Mouse (Mus musculus) thymus, postnatal 25 days (tissue): ENCODE measurements at regions not wholly inside any gene's neighbourhood (a gene's known extent, or its start where the extent isn't known, plus 50 kb on each side); places are given as distances from the start of the nearest gene placed in this dataset.

Source experiments
- DNase-seq: peaks from one replicate; pipeline ENCODE4 v3.0.0; 2022

DNA sequence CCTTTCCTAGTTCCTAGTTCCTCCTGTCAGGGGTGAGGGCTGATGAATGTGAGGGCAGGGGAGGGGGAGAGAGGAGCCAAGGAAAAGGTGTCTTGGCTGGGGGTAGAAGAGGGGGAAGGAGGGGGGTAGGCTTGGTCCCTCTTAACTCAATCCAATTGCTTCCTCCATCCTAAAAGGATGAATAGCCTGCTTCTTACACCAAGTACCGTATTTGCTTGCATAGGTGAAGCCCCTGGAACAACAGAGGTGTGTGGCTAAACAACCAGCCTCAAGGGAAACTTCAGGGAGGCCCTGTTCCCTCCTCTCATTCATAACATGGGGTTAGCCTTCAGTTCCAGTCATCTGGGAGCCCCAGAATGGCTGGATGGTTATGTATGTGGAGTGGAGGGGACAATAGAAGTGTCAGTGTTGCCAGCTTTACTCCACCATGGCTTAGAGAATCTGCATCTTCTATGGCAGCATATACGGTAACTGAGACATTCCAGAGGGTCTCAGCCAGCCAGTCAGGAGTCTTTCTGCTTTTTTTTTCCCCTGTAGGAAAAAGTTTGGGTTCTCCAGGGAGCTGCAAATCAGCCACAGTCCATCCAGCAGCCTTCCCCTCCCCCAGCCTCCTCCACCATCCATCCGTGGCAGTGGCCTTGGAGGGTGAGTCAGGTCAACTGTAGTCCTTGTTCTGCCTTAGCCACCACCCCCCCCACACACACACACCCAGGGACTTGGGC is 100.2 kb upstream of the Ccnd2 start:
- DNase-seq, result no peak

DNA sequence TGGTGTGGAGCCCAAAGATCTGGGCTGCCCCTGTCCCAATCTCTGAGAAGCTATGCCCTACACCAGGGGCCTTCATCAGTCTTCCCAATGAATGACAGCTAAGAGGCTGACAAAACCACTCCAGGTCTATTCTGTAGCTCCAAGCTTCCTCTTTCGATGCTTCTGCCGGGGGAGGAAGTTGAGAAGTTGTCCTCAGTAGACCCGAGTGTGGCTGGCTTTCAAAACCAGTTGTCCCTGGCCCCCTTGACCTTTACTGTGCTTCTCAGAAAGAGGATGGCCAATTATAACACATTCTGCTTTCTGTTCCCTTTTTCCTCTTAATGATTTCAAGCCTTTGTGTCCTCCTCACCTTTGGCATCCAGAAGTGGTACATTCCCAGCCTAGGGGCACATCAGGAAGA is 101.9 kb upstream of the Ccnd2 start:
- no peak for DNase-seq

DNA sequence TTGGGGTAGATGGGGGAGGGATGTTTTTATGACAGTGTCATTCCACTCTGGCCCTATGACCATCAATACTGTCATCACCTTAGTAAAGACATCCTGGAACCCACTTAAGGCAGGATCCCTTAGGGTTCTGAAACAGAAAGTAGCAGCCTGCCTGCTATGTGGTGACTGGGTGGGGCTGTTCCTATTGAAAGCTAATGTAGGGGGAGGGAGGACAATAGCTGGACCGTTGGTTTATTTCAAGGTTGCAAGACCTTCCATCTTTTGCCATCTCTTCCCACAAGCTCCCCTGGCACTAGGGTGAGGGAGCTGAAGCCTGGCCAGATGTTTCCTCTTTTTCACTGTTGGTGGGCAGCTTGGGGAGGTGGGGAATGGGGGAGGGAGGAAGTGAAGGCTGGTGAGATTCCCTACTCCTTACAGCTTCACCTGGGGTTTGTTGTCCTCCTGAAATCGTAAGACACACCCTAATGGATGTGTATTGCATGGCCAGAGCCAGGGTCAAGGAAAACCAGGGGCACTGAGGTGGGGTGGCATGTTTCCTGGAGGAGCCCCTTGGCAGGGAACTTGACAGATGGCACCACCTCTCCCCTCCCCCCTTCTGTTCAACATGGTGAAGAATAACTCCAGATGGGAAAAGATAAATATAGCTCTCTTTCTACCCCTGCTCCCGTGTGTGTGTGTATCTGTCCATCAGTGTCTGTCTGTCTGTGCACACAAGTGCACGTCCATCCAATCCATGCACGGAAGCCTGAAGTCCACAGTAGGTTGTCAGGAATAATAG is 112.1 kb upstream of the Ccnd2 start:
- DNase-seq, result no peak

DNA sequence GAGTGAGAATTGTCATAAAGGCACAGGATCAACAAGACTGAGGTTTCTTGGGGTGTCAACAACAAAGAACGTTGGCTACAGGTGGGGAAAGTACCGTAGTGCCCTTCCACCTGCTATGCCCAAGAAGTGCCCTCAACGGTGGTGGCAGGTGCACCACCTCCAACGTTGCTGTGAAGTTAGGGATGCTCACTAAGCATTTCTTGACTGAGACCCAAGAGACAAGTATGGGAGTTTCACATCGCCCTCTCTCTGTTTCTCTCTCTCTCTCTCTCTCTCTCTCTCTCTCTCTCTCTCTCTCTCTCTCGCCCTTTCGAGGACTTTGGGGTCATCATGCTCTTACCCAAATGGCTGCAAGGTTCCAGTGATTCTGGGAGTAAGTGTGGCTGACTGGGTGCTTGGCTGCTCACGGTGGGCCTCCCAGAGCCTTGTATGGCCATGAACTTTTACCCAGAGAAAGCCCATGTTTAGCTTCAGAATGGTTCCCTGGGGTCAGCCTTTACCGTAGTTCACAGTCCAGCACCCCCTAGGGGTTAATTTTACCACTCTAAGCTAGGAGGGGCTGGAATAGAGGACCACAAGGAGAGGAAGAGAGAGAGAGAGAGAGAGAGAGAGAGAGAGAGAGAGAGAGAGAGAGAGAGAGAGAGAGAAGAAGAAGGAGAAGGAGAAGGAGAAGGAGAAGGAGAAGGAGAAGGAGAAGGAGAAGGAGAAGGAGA is 113.2 kb upstream of the Ccnd2 start:
- peak; percentile 24 for DNase-seq

DNA sequence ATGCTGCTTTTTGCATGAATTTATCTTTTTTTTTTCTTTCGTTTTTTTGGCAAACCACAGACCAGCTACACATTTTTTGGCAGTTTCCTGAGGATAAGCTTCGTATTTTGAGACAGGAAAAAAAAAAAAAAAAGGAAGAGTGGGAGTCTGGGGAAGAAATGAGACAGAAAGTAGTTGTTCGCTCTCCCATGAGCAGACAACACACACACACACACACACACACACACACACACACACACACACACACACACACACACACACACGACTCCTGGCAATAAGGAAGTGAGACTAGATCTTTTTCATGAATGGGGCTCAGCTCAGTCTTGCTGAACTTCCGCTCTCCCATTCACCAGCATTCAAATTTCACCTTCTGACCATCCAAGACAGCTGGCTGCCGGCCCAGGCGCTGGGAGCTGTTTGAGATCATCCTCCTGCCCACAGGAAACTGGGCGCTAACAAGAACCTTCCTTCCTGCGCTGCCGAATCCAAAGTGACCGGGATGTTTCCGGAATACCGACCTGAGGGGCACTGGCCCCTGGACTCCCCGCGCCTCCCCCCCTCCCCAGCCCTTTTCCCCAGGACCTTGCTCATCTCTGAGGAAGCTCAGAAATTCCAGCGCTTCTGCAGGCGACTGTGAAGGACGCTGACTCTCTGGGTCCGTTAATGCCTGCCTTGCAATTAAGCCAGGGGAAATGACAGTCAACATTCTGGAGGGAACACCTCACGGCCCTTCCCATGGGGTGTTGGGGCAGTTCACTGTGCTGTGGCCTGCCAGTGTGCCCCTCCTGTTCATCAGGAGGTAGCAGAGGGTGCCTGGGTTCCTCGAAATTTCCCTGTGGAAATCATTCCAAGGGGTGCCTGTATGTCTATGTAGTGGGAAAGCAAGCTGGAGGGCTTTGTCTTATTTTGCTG is 114.2 kb upstream of the Ccnd2 start:
- peak; percentile 53 for DNase-seq

DNA sequence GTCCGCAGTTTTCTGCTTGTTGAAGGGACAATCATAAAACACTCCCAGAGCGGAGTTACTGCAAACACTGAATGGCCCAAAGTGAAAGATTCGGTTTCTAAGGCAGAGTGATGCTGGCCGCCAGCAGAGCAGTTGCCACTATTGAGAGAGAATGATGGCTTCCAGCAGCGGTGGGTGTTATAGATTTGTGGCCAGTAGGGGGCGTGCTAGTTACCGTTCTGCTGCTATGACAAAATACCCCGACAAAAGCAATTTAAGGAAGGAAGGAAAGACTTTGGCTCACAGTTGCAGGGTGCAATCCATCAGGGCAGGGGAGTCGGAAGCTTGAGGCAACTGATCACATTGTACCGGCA is 114.8 kb upstream of the Ccnd2 start:
- DNase-seq, result peak; percentile 57

DNA sequence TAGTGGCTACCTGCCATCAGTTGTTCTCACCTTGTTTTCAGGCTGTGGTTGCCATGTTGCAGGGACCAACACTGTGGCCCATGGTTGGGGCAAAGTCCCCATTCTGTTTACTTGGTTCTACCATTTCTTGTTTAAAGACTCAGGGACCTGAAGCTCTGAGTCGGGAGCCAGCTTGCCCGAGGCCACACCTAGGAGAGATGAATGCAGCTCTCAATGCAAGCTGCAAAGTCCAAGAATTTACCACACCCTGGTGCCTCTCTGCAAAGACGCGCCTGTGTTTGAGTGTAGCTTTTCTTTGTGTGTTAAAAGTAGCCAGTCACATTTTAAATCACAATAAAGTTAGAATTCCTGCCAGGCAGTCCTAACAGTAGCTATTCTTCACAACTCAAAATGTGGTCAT is 117.0 kb upstream of the Ccnd2 start:
- no peak for DNase-seq

DNA sequence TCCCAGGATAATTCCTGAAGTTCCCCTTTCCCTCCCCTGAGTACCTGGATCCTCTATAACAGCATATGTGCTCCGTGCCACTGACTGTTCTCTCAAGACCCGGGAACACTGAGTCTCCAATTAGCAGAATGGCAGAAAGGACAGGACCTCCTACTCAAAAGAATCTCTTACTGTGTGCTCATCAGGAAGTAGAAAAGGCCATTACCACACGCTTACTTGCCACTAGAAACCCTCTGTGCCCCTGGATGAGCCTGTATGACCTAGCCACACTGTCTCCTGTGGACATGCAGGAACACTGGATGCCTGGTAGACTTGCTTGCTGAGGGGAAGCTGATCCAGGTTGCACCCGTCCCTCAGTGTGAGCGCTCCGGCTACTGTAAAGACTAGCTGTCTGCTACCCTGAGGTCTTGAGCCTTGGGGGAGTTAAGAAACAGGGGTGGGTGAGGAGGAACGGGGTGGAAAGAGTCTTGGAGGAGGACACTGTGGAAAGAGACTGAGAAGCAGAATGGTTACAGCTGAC is 117.6 kb upstream of the Ccnd2 start:
- no peak for DNase-seq

DNA sequence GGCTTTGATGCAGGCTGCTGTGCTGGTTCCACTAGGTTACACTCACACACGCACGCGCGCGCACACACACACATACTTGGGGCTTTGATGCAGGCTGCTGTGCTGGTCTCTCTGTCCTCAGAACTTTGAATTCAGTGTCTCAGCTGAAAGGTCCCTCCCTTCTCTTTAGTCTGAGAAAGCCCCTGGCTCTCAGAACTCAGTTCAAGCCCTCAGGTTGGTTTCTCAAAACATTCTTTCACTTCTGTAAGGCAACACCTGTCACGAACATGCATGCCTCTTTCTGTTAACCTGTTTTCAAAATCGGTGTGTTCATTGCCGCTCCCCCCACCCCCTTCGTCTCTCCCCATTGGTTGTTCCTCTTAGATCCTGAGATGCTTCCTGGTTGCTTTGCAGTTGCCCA is 118.8 kb upstream of the Ccnd2 start:
- no peak for DNase-seq

DNA sequence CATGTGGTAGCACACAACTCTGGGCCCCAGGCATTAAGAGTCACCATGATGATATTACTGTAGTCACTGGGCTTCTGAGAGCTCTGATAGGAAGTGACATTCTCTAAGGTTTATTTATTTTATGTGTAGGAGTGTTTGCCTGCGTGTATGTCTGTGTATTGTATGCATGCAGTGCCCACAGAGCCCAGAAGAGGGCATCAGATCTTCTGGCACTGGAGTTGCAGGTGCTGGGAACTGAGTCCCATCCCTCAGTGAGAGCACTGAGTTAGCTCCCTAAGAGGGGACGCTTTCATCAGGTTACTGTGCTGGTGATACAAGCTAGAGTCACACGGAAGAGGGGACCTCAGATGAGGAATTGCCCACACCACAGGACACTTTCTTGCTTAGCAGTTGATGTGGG is 119.4 kb upstream of the Ccnd2 start:
- DNase-seq, result no peak

DNA sequence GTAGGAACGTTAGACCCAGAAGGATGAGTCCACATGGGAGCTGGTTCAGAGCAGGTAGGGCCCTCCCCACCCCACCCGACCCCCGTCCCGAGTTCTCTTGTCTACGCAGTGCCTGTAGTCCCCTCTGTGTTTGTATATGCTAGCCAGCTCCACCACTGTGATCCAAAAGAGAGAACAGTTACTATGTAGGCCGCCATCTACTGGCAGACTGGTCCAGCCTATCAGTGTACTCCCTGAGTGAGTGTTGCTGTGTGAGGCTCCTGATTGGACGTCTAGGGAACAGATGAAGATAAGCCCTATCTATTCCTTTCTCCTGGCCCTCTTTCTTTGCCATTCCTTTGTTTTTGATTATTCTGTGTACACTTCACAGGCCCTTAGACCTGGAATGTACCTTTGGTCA is 120.6 kb upstream of the Ccnd2 start:
- peak; percentile 44 for DNase-seq

DNA sequence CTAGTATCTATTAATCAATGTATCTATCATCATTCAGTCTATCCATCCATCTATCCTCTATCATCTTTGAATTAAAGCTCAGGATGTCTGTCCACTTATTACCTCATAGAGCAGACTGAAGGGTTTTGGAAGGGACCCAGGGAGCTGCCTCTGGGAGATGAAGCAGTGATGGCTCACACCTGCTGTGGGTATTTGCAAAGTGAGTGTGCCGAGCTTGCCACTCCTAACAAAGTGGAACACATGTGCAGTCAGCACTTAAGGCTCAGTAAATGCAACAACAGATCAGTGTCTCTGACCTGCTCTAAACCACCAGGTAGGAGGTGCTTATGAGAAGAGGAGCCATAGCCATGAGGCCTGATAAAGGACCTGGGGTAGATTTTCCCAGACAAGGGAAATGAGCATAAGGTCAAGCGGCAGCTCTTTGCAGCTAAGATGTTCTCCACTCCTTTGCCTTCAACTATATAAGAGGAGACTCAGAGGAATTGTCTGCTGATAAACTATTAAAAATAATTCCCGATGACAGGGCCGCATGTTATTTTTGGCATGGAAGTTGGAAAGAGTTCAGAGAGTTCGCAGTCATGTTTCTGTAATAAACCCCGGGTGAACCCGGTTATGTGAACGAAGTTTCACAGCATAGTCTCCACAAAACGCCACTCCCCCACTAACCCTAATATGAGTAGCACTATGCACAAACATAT is 122.9 kb upstream of the Ccnd2 start:
- no peak for DNase-seq

DNA sequence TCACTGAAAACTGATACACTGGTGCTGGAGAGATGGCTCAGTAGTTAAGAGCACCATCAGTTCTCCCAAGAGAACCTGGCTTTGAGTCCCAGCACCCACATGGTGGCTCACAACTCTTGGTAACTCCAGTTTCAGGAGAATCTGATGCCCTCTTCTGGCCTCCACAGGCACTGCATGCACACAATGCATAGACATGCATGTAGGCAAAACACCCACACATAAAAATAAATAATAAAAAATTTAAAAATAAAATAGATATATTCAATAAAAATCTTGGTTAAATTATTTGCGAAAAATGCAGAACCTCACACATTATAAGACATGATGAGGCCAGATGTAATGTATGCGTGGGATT is 123.4 kb upstream of the Ccnd2 start:
- peak; percentile 16 for DNase-seq

DNA sequence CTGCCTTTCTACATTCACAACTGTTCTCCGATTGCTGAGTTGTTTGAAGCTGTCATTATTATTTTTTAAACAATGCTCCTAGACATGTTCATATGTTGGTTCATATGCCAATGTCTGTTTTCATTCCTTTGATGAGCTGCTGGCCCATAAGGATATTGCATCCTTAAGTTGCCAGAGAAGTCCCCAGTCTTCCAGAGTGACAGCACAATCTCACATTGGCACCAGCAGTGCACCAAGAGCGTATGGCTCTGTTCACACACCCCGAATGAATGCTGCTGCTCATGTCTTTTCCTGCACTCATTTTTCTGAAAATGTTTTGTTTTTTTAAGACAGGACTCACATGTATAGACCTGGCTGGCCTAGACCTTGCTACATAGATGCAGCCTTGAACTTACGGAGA is 124.4 kb upstream of the Ccnd2 start:
- no peak for DNase-seq

DNA sequence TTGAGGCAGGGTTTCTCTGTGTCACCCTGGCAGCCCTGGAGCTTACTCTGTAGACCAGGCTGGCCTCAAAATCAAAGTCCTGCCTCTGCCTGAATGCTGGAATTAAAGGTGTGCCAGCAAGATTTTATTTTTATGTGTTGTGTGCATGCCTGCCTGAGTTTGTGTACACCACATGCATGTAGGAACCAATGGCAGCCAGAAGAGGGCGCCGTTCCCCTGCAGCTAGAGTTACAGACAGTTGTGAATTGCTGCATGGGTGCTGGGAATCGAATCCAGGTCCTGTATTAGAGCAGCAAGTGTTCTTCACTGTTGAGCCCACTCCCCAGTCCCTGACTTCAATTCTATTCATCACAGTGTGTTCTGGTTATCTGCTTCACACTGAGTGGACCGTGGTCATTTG is 126.4 kb upstream of the Ccnd2 start:
- DNase-seq, result no peak

DNA sequence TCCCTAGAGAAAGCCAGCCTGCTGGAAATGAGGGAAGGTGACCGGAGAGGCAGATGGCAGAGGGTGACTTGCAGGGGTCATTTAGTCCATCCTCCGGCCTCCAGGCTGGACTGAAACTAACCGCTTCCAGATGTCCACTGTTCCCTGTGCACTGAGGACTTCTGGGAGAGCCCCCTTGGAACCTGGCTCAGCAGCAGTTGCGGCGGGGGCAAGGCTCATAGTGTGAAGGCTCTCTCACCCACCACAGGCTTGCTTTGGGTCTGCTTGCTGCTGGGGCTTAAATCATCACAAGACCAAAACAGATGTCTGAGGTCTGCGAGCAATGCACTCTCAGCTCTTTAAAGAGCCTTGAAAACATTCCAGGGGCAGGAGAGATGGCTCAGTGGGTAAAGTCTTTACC is 132.2 kb upstream of the Ccnd2 start:
- no peak for DNase-seq

DNA sequence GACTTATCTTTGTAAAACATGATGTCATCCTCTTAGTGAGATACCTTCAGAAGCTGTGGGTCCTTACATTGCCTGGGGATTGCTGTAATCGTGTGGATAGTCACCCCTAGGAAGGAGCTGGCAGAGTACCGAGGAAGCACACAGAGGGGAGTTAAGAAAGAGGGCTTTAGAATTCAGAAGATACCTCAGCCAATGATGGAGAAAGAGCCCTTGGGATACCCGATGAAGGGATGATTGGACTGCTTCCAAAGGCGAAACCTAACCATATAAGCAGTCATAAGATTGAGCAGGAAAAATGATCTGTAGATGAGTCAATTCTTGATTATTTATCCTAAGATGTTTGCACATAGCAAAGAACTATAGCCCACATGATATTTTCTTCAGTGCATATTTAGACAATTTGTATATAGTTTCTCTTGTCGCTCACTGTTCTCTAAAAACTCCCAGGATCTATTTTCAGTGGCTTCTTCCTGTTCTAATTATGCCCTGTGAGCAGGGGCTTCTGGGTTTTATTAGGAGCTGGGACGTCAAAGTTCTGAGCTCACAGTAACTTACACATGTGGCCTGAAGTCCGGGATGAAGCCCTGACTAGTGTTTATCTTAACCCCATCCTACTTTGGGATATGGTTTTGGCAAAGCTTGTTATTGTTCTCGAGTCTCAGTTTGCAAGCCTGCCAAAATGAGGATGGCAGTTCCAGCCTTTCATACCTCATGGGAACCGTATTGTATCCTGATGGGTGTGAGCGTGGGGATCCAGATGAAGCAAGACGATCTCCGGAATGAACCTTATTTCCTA is 134.9 kb upstream of the Ccnd2 start:
- DNase-seq, result no peak

DNA sequence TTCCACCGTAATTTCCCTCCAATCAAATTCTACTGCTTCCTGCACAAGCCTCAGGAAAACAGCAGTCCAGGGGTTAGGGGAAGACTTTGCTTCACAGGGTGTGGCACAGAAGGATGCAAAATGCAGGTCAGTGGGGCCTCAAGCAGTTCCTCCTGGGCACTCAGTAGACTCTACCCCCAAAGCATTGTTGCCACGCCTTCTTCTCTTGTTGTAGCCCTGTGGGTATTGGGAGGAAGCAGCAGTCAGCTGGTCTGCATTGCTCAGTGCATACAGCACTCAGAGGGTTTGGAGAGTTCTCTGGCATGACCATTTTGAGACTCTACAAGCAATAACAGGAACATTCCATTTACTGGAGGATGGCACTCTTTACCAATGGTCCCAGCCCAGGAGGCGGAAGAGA is 137.0 kb upstream of the Ccnd2 start:
- DNase-seq, result no peak

DNA sequence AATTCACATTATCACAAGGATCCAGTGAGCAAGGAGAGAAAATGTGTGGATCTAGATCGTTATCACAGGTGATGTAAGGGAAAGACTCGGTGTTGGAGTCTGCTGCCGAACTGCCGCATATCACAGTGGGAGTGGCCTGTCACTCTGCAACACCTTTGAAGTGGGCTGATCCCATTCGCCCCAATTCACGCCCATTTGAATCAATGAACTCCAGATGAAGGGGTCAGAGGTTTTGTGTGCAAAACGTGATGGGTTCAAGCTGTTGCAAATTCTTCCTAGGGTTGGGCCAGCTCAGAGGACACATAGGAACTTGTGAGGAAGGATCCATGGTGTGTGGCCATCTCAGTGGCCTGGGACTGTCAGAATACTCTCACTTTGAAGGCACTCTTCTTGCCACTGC is 139.9 kb upstream of the Ccnd2 start:
- no peak for DNase-seq

DNA sequence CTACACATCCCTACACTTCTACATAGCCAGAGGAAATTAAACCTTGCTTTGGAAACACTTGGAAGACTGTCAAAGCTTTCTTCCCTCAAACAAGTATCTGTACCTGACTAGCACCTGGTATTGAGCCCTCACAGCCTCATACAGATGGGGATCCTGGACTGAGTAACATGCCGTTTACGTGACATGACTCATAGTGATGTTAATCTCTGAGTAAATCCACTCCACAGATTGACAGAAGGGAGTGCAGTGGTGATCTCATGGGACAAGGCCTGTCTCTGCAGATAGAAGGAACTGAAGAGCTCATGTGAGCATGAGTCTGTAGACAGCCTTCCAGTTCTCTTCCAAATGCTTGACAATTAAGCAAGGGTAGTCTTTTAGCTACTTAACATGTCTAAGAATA is 141.8 kb upstream of the Ccnd2 start:
- DNase-seq, result no peak

DNA sequence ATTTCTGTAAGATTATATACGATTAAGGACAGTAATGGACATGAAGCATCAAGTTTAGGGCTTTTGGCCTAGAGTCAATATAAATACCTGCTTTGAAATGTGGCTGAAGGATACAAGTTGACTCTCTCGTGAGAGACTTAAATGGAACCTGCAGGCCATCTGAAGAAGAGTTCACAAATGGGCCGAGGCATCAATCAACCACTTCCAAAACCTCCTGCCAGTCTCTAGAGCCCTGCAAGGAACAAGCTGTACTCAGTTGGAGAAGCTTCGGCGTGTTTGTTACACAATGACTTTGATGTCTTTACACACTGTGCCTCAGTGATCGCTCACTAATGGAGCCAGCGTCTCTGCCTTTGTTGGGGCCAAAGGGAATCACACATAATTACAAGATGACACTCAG is 146.1 kb upstream of the Ccnd2 start:
- no peak for DNase-seq
